Mouse (Mus musculus) ovary, adult 18-20 months (tissue): ENCODE measurements at regions not wholly inside any gene's neighbourhood (a gene's known extent, or its start where the extent isn't known, plus 50 kb on each side); places are given as distances from the start of the nearest gene placed in this dataset.

Source experiments
- DNase-seq: peaks from one replicate; pipeline ENCODE4 v3.0.0; 2022; ENCODE audit warnings: low spot score, mixed read lengths

DNA sequence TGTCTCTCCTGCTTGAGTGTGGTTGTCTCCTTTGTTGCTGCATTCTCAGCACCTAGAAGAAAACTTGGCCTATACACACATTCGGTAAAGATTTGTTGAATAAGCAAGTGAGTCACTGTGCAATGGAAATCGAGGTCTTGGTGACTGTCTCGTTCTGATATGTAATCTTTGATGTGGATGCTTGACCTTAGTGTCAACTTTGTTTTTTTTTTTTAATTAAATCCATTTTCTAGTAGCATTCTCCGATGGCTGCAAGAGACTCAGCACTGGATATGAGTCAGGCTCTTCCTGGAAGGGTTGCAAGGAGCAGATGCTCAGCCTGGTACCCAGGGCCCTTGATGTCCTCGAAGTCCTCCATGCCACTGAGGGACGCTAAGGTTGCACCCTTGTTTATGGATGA is 50.9 kb upstream of the Ampd3 start:
- DNase-seq = no peak
